Mouse (Mus musculus) 3134 (cell line): ENCODE results near the gene Itpa.
"Not testable (repeated sequence)": the region's sequence is repeated elsewhere in the genome, so short reads cannot be mapped to it uniquely, and the experiment has no call there.

Source experiments
- DNase-seq: peaks from one replicate; pipeline ENCODE4 v3.0.0-alpha.2; 2011; ENCODE audit warnings: low spot score; ENCODE audit not compliant: insufficient read length; ENCODE audit errors: extremely low read depth

The Itpa gene

DNA sequence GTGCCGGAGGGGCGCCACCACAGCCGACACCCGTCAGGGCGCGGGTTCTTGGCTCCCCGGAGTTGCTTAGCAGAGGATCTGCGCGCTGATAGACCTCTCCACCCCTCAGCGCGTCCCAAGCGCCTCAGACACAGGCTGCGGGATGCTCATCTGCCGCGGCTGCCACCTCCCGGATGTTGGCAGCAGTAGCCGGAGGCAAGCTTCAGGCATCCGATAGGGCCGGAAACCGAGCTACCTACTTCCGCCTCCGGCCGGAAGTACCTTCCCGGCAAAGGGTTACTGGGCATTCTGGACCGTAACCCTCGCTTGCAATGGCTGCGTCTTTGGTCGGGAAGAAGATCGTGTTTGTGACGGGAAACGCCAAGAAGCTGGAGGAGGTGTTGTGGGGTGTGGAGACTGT lies at the start of gene Itpa:
Gene Itpa, plus strand, starts transcription at position 52 of the 400 bp plus-strand sequence.
- peak; percentile 87 for DNase-seq

DNA sequence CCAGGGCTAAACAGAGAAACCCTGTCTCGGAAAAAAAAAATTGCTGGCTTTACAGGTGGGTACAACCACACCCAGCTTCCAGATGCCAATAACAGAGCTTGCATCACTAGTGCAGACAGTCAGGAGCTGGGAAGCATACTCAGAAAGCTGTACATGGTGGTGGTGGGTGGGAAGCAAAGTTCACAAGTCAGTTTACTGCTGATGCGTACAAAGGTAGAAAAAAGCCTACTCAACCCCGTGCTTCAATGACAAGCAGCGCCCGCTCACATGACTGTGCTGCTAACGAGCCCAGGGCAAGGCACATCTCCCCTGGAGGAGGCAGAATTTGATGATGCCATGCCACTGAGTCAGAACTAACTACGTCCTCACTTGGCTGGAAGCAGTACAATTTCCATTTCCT lies 48.4 kb upstream of the Itpa start:
- DNase-seq = no peak

- no peak for DNase-seq
Observed at GRCm38 (mm10) chr2:130628424-130628823, 39.0 kb upstream of the Itpa start.

DNA sequence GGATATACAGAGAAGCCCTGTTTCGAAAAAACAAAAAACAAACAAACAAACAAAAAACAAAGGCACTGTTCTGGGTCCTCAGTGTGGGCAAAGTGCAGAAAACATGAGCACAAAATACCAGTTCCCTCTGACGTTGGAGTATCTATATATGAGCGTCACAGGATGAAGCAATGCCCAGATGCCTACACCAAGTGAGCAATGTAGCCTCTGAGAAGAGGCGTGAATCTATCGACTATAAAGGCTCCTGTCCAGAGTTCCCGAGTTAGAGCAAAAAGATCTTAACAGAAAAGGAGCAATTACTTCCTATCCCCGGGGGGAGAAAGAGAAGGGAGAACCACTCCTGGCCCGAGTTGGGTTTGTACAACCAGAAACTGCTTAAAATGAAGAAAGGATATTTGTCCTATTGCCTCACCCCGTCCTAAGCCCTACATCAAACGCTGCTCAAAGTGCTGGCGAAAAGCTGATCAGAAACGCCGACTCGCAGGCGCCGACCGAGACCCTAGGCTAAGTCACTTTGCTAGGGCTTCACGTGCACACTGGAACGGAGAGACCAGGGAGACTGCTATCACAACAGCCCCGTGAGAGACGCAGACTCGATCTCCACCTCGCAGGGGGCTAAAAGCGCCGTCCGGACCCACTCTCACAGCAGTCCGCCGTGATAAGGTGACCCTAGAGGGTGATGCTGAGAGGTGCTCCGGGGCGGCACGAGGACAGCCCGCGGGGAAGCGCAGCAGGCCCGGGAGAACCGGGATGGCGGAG lies 38.2 kb upstream of the Itpa start:
- DNase-seq = no peak

DNA sequence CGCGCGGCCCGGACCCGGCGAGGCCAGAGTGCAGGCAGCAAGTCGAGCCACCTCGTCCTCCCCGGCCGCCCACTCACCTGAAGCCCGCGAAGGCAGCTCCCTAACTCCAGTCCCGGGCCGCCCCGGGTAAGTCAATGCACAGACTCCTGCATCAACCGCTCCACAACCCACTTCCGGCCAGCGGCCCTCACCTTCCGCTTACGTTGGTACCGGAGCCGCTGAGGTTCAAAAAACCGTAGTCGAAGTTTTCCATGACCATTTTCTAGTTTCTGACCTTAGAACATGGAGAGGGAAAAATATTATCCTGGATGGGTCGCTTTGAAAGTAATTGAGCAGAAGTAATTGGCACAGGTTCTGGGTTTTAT lies 37.6 kb upstream of the Itpa start, which contains the start of the genes Fastkd5 and Ubox5:
Gene Fastkd5, minus strand, starts transcription at position 189 of the 365 bp plus-strand sequence.
Gene Ubox5, minus strand, starts transcription at position 200 of the 365 bp plus-strand sequence.
- DNase-seq = peak; percentile 82

- no peak for DNase-seq
Observed at GRCm38 (mm10) chr2:130632416-130632815, 35.0 kb upstream of the Itpa start.

DNA sequence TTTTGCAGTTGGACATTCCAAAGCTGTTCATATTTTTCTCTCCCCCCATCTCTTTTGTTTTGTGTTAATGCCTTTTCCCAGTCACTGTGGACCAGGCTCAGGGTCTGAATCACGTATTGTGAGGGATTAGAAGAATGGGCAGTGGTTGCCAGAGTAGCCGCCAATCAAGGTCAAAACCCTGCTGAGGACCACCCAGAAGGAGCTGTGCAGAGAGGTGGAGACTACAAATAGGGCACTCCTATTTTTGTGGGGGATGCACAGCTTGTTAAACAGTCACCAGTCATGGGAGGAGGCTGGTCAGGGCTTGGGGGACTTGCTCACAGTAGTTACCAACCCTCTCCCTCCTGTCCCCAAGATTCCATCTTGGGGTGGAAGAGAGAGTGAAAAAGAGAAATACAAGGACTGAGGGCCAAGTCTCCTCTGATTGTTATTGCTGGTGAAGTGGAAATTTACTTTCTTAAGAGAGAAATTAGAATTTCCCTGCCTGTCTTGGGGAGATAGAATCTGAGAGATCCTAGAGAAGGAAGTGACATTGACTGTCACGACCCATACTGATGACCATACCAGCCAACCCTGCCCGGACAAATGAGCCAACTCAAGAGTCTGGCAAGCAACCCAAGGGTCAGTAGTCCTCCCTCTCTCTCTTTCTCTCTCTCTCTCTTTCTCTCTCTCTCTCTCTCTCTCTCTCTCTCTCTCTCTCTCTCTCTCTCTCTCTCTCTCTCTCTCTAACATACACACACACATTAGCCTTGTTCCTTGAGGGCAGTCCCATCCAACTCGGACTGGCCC lies 34.3 kb upstream of the Itpa start:
- no peak for DNase-seq

GRCm38 (mm10) chr2:130634006-130634738 lies 33.2 kb upstream of the Itpa start:
- no peak for DNase-seq

DNA sequence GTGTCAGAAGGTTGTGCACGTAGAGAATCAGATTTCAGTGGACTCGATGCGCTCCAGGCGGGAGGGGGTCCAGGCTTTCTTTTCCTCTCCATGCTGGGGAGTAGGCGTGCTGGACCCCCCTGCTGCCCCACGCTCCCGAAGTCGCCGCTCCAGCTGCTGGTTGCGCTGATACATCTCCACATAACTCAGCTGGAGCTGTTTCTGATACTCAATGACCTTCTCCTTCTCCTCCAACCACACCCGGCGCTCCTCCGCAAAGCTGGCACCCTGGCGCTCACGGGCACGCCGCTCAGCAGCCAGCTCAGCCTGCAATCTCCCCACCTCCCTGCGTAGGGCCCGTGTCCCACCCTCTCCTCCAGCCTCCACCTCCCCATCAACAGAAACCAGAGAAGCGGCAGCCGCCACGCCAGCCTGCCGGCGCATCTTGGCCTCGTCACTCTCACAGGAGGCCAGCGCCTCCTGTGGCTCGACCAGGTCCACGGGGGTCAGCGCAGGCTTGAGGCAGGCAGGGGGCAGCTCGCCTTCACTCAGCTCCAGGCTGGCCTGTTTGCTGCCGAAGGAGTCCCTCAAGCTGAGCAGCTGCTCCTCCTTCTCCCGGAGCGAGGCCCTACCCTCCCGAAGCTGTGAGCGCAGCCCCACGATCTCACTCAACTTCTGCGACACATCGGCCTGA lies 32.5 kb upstream of the Itpa start:
- no peak for DNase-seq

DNA sequence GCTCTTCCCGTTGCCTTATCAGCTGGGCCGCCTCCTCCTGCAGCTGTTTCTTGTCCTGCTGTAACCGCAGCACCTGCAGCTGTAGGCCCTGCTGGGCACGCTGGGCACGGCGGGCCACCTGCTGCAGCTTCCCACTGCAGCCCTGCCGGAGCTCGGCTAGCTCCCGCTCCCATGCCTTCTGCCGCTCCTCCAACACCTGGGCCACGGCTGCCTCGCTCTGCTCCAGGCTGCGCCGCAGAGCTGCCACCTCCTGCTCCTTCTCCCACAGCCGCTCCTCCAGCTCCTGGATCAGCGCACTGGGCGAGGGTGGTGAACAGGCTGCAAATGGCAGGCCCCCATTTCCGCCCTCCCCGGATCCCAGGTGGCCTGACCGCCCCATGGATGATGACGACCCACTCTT lies 31.6 kb upstream of the Itpa start:
- no peak for DNase-seq

GRCm38 (mm10) chr2:130638101-130638611 lies 29.3 kb upstream of the Itpa start:
- DNase-seq = no peak

DNA sequence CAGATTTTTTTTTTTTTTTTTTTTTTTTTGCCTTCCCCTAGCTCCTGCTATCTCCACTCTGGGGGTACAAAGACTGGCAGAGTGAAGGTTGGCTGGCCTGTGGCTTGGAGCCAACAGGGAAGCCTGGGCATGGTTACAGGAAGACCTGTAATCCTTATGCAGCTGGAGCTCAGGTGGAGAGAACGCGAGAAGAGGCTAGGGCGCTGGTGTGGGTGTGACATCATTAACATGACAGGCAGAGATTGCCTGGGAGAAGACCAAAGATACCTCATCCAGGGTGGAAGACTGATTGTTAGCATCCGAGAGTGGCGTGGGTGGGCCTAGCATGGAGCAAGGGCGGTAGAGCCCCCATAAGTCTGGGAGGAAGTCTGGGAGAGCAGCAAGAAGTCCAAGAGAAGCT lies 28.1 kb upstream of the Itpa start:
- DNase-seq = no peak

GRCm38 (mm10) chr2:130641351-130642025 lies 25.9 kb upstream of the Itpa start:
- DNase-seq = no peak

DNA sequence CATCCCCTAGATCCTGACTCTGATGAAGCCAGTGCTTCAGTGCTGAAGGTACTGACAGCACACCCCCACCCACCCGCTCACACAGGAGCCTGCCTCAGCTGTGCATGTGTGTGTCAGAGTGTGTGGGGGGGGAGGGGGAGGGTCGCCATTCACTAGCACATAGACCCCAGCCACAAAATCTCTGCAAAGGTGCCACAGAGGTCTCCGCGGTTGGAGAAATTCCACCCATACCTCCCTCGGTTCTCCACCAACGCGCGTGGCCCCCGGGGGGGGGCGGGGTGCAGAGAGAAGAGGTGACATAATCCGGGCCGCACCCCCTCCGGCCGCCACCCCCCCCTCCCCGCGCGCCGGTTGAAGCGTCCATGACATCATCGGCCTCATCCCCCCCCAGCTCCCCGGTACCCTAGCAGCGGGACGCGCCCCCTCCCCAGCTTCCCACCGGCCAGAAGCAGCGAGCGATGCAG lies 25.2 kb upstream of the Itpa start:
- no peak for DNase-seq

DNA sequence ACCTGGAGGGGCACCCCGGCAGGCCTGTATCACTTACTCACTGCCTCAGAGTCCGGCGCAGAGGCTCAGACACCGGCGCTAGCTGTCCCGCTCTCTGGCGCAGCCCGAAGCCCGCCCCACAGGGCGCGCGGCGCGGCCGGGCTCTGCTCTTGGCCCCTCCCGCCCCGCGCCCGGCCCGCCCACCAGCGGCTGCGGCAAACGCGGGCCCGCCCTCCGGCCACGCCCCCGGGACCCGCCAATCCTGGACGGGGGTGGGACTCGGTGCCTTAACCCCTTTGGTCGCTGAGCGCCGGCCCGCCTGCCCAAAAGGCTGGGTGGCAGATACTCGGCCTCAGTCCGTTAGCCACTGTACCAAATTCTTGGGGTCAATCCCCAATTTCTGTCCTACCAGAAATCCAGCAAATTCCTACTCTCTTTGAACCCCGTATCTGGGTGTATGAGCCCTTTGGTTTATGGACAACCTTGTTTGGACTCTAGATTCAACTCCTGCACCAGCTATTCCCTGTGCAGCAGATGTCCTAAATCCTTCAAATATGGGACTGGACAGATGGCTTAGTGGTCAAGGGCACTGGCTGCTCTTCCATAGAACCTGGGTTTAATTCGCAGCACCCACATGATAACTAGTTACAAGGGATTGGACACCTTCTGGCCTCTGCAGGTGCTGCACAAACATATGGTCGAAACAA lies 24.6 kb upstream of the Itpa start, which contains the start of gene Lzts3:
Gene Lzts3, minus strand, starts transcription at position 120 of the 686 bp plus-strand sequence.
- DNase-seq = peak; percentile 89

GRCm38 (mm10) chr2:130645198-130645597 lies 22.2 kb upstream of the Itpa start:
- DNase-seq = no peak

GRCm38 (mm10) chr2:130649028-130649427 lies 18.4 kb upstream of the Itpa start:
- DNase-seq = not testable (repeated sequence)

DNA sequence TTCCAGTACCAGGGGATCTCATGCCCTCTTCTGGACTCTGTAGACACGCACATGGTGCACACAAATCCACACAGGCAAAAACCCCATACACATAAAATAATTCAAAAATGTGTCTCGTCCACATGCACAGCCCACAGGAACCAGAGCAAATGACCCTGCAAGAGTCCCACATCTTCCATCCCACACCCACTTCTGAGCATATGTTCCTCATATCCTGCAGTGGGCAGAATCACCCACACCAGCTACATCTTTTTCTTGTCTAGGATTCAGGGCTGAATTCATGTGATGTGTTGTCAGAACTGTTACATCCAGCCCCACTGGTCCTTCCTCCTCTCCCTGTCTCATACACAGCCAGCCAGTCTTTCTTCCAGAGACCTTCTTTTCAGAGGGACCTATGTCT lies 14.1 kb upstream of the Itpa start:
- no peak for DNase-seq

DNA sequence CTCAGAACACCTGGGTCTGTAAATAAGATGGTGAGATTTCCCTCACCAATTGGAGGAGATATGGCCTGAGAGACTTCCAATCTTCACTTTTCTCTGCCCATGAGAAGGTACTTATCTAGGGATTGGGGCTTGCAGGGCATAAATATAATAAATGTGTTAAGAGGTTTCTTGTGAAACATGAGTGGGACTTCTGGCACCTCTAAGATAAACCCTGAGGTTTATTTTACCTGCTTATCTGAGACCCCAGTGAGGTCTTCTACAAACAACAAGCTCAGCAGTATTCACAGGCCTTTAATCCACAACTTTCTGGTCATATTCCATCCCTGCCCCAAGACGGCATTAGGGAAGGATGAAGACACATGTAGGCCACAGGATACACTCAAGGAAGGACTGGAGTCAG lies 13.7 kb upstream of the Itpa start:
- DNase-seq = no peak
